Mouse (Mus musculus) CH12.LX (cell line): ENCODE measurements around the gene Slc25a4. TPM values are rescaled to one million over a fixed set of nuclear protein-coding genes. Genes with fewer than 3 reads are reported as not detected.

ENCODE experiments used
- polyA plus RNA-seq: library from polyadenylated mRNA; unstranded; fragments of >175 nt; gene quantifications from 2 replicates; pipeline ENCODE4 v1.2.1, GENCODE M21; 2012; ENCODE audit warnings: low read depth; ENCODE audit not compliant: insufficient read length
- total RNA-seq, 2 experiments: library from RNA; depleted of rRNA; stranded (reverse); fragments of 300-350 nt in 1 of 2; fragments of >200 nt in 1 of 2; gene quantifications; 2 replicates each; pipeline ENCODE4 v1.2.3; 2012 to 2014

Gene Slc25a4
- total and polyA plus RNA-seq, 3 experiments, result 365 to 476 (median 403) TPM

Other genes with a start within 250 kb of the Slc25a4 start
- 0.84 and 0.85 TPM in 2 replicates for gene 1700029J07Rik, start 236.0 kb downstream of the Slc25a4 start, total RNA-seq (2012; rRNA removed)
- gene 1700029J07Rik, start 236.0 kb downstream of the Slc25a4 start, total RNA-seq (2014; rRNA removed), result 2.1 and 2.3 TPM in 2 replicates
- gene 1700029J07Rik, start 236.0 kb downstream of the Slc25a4 start, polyA plus RNA-seq, result 1.5 and 1.8 TPM in 2 replicates
- 47.2 and 50.1 TPM in 2 replicates for gene Ufsp2, start 235.8 kb downstream of the Slc25a4 start, total RNA-seq (2012; rRNA removed)
- 105 and 110 TPM in 2 replicates for gene Ufsp2, start 235.8 kb downstream of the Slc25a4 start, total RNA-seq (2014; rRNA removed)
- 51.2 and 55.1 TPM in 2 replicates for gene Ufsp2, start 235.8 kb downstream of the Slc25a4 start, polyA plus RNA-seq
- gene Lrp2bp, start 212.0 kb downstream of the Slc25a4 start, total RNA-seq (2012; rRNA removed), result not detected in 2 replicates
- gene Lrp2bp, start 212.0 kb downstream of the Slc25a4 start, total RNA-seq (2014; rRNA removed), result 0.12 TPM in 1 of 2 replicates, not detected in the other
- gene Lrp2bp, start 212.0 kb downstream of the Slc25a4 start, polyA plus RNA-seq, result 0.43 TPM in 1 of 2 replicates, not detected in the other
- 25.7 and 79.0 TPM in 2 replicates for gene Ankrd37, start 205.6 kb downstream of the Slc25a4 start, total RNA-seq (2012; rRNA removed)
- gene Ankrd37, start 205.6 kb downstream of the Slc25a4 start, total RNA-seq (2014; rRNA removed), result 142 and 157 TPM in 2 replicates
- gene Ankrd37, start 205.6 kb downstream of the Slc25a4 start, polyA plus RNA-seq, result 12.8 and 17.2 TPM in 2 replicates
- 10.7 and 11.8 TPM in 2 replicates for gene Cfap97, start 59.5 kb downstream of the Slc25a4 start, total RNA-seq (2012; rRNA removed)
- 19.7 and 20.9 TPM in 2 replicates for gene Cfap97, start 59.5 kb downstream of the Slc25a4 start, total RNA-seq (2014; rRNA removed)
- 11.2 and 14.4 TPM in 2 replicates for gene Cfap97, start 59.5 kb downstream of the Slc25a4 start, polyA plus RNA-seq
- gene Snx25, start 59.1 kb downstream of the Slc25a4 start, total RNA-seq (2012; rRNA removed), result 13.4 and 14.3 TPM in 2 replicates
- 22.2 and 24.9 TPM in 2 replicates for gene Snx25, start 59.1 kb downstream of the Slc25a4 start, total RNA-seq (2014; rRNA removed)
- 6.9 and 7.2 TPM in 2 replicates for gene Snx25, start 59.1 kb downstream of the Slc25a4 start, polyA plus RNA-seq
- not detected in 2 replicates for gene Helt, start 83.4 kb upstream of the Slc25a4 start, total RNA-seq (2012; rRNA removed)
- not detected in 2 replicates for gene Helt, start 83.4 kb upstream of the Slc25a4 start, total RNA-seq (2014; rRNA removed)
- gene Helt, start 83.4 kb upstream of the Slc25a4 start, polyA plus RNA-seq, result not detected in 2 replicates